Mouse (Mus musculus) forebrain, embryonic 13.5 days (tissue): Measurements from ENCODE around the gene Tnfsf11. TPM values are rescaled to one million over a fixed set of nuclear protein-coding genes. Genes with fewer than 3 reads are reported as not detected.
A peak's percentile ranks its signal among the peaks of the same experiment; 100 is the strongest.

Experiments
- ATAC-seq: fragments of 200-750 bp; cut with Nextera tagmentation; 2 replicates; pipeline ENCODE4 v1.8.0; 2017
- H3K27ac ChIP-seq: fragments of 300-500 bp; sonication (generic); 2 replicates; pipeline ENCODE4 v1.5.1; 2015; ENCODE audit warnings: inconsistent platforms, mild to moderate bottlenecking, moderate library complexity
- H3K27me3 ChIP-seq: fragments of 300-500 bp; sonication (generic); 2 replicates; pipeline ENCODE4 v1.6.1; 2015; ENCODE audit warnings: mild to moderate bottlenecking, inconsistent platforms
- H3K36me3 ChIP-seq: fragments of 300-500 bp; sonication (generic); 2 replicates; pipeline ENCODE4 v1.6.1; 2015; ENCODE audit warnings: mild to moderate bottlenecking, inconsistent platforms; ENCODE audit not compliant: poor library complexity, severe bottlenecking
- H3K4me1 ChIP-seq: fragments of 300-500 bp; sonication (generic); 2 replicates; pipeline ENCODE4 v1.6.1; 2015; ENCODE audit warnings: inconsistent platforms
- H3K4me2 ChIP-seq: fragments of 300-500 bp; sonication (generic); 2 replicates; pipeline ENCODE4 v1.6.1; 2015; ENCODE audit warnings: inconsistent platforms, mild to moderate bottlenecking, moderate library complexity
- H3K4me3 ChIP-seq: fragments of 300-500 bp; sonication (generic); 2 replicates; pipeline ENCODE4 v1.5.1; 2015; ENCODE audit warnings: mild to moderate bottlenecking, inconsistent platforms
- H3K9ac ChIP-seq: fragments of 300-500 bp; sonication (generic); 2 replicates; pipeline ENCODE4 v1.6.1; 2015; ENCODE audit warnings: mild to moderate bottlenecking, inconsistent platforms
- H3K9me3 ChIP-seq: fragments of 300-500 bp; sonication (generic); replicated peaks from 2 replicates; pipeline ENCODE4 v1.6.1; 2016; ENCODE audit warnings: inconsistent platforms
- WGBS: fragments of 180-500 bp; shearing (Covaris S2); methylation state at CpG from one replicate; pipeline ENCODE4 v1.1.7; 2015; 5-methylcytosine and 5-hydroxymethylcytosine counted together
- polyA plus RNA-seq: library from polyadenylated mRNA; unstranded; fragments of >200 nt; fragmentation: Nextera tagmentation; extraction: Ambion mirVana; gene quantifications from 2 replicates; pipeline ENCODE4 v1.2.1, GENCODE M21; 2015

Tnfsf11 gene
- polyA plus RNA-seq, 1 experiment from 2014 or later: 0.23 TPM

- Histone ChIP-seq H3K9ac (no peak overlapping the region), H3K4me1 (peaks cover 41% of the 10 kb centered on the region), H3K27ac (no peak overlapping the region), H3K9me3 (no peaks in the 10 kb centered on the region), H3K36me3 (no peaks in the 10 kb centered on the region), H3K27me3 (no peaks in the 10 kb centered on the region), H3K4me3 (no peak overlapping the region), H3K4me2 (no peak overlapping the region)
- 58% methylated on average over 11 of the region's 11 CpGs for WGBS
- ATAC-seq: no peak; the same call in 1 of the 2 replicates
Measured at GRCm38 (mm10) chr14:78282490-78282889, 25.4 kb downstream of the Tnfsf11 start.

GRCm38 (mm10) chr14:78276395-78276930 is 31.4 kb downstream of the Tnfsf11 start:
- Histone ChIP-seq H3K9me3 (no peaks in the 10 kb centered on the region), H3K27ac (no peak overlapping the region), H3K4me2 (no peak overlapping the region), H3K36me3 (no peaks in the 10 kb centered on the region), H3K9ac (no peak overlapping the region), H3K4me3 (no peak overlapping the region), H3K4me1 (no peaks in the 10 kb centered on the region), H3K27me3 (no peaks in the 10 kb centered on the region)
- ATAC-seq: no peak
- 87% methylated on average over 18 of the region's 18 CpGs for WGBS

GRCm38 (mm10) chr14:78274851-78275250 is 33.0 kb downstream of the Tnfsf11 start:
- Histone ChIP-seq H3K4me3 (no peak overlapping the region), H3K9ac (no peak overlapping the region), H3K36me3 (no peaks in the 10 kb centered on the region), H3K27me3 (no peaks in the 10 kb centered on the region), H3K9me3 (peaks cover 4% of the 10 kb centered on the region; the same call in 1 of the 2 replicates), H3K27ac (no peak overlapping the region), H3K4me1 (no peaks in the 10 kb centered on the region), H3K4me2 (no peak overlapping the region)
- no peak for ATAC-seq
- 94% methylated on average over 5 of the region's 5 CpGs for WGBS

GRCm38 (mm10) chr14:78274146-78274545 is 33.7 kb downstream of the Tnfsf11 start:
- WGBS: 88% methylated on average over 9 of the region's 9 CpGs
- Histone ChIP-seq H3K4me1 (no peaks in the 10 kb centered on the region), H3K9ac (no peak overlapping the region), H3K9me3 (peaks cover 4% of the 10 kb centered on the region; the same call in 1 of the 2 replicates), H3K36me3 (no peaks in the 10 kb centered on the region), H3K27me3 (no peaks in the 10 kb centered on the region), H3K4me3 (no peak overlapping the region), H3K27ac (no peak overlapping the region), H3K4me2 (no peak overlapping the region)
- no peak for ATAC-seq

GRCm38 (mm10) chr14:78273571-78273970 is 34.3 kb downstream of the Tnfsf11 start:
- Histone ChIP-seq H3K4me1 (no peaks in the 10 kb centered on the region), H3K27ac (no peak overlapping the region)
- WGBS: 78% methylated on average over 7 of the region's 7 CpGs

GRCm38 (mm10) chr14:78264876-78265275 is 43.0 kb downstream of the Tnfsf11 start:
- H3K9me3 ChIP-seq: no peaks in the 10 kb centered on the region
- H3K27ac ChIP-seq: no peak overlapping the region
- no peak overlapping the region for H3K4me3 ChIP-seq
- no peak for ATAC-seq
- no peak overlapping the region for H3K9ac ChIP-seq
- no peaks in the 10 kb centered on the region for H3K4me1 ChIP-seq
- H3K36me3 ChIP-seq: no peaks in the 10 kb centered on the region
- 95% methylated on average over 6 of the region's 6 CpGs for WGBS
- no peak overlapping the region for H3K4me2 ChIP-seq
- H3K27me3 ChIP-seq: no peaks in the 10 kb centered on the region

More at GRCm38 (mm10) chr14:78273571-78273970, 34.3 kb downstream of the Tnfsf11 start:
- Histone ChIP-seq H3K9ac (no peak overlapping the region), H3K9me3 (peaks cover 4% of the 10 kb centered on the region; the same call in 1 of the 2 replicates), H3K36me3 (no peaks in the 10 kb centered on the region), H3K4me3 (no peak overlapping the region), H3K4me2 (no peak overlapping the region), H3K27me3 (no peaks in the 10 kb centered on the region)
- no peak for ATAC-seq

- Histone ChIP-seq H3K27me3 (no peaks in the 10 kb centered on the region), H3K36me3 (no peaks in the 10 kb centered on the region), H3K9ac (no peak overlapping the region), H3K9me3 (no peaks in the 10 kb centered on the region), H3K4me2 (no peak overlapping the region), H3K4me3 (no peak overlapping the region), H3K27ac (no peak overlapping the region), H3K4me1 (no peaks in the 10 kb centered on the region)
- ATAC-seq: no peak
- WGBS: 89% methylated on average over 7 of the region's 7 CpGs
Measured at GRCm38 (mm10) chr14:78262596-78262995, 45.2 kb downstream of the Tnfsf11 start.

- H3K9ac ChIP-seq: no peak overlapping the region
- H3K4me1 ChIP-seq: no peaks in the 10 kb centered on the region
- 86% methylated on average over 7 of the region's 7 CpGs for WGBS
- H3K27ac ChIP-seq: no peak overlapping the region
- H3K4me3 ChIP-seq: no peak overlapping the region
- H3K27me3 ChIP-seq: no peaks in the 10 kb centered on the region
- ATAC-seq: peak; percentile 75
- H3K4me2 ChIP-seq: no peak overlapping the region
- H3K9me3 ChIP-seq: no peaks in the 10 kb centered on the region
- H3K36me3 ChIP-seq: no peaks in the 10 kb centered on the region
Measured at GRCm38 (mm10) chr14:78261246-78261645, 46.6 kb downstream of the Tnfsf11 start.

- Histone ChIP-seq H3K9ac (no peak overlapping the region), H3K27me3 (no peaks in the 10 kb centered on the region), H3K4me3 (no peak overlapping the region), H3K9me3 (no peaks in the 10 kb centered on the region), H3K4me2 (no peak overlapping the region), H3K27ac (no peak overlapping the region), H3K4me1 (no peaks in the 10 kb centered on the region), H3K36me3 (no peaks in the 10 kb centered on the region)
- ATAC-seq: no peak
- 91% methylated on average over 7 of the region's 7 CpGs for WGBS
Measured at GRCm38 (mm10) chr14:78254017-78254416, 53.8 kb downstream of the Tnfsf11 start.

GRCm38 (mm10) chr14:78246601-78247000 is 61.2 kb downstream of the Tnfsf11 start:
- no peak for ATAC-seq
- Histone ChIP-seq H3K4me2 (no peak overlapping the region), H3K27me3 (no peaks in the 10 kb centered on the region), H3K9me3 (no peaks in the 10 kb centered on the region), H3K9ac (no peak overlapping the region), H3K27ac (no peak overlapping the region), H3K4me3 (no peak overlapping the region), H3K36me3 (no peaks in the 10 kb centered on the region), H3K4me1 (no peaks in the 10 kb centered on the region)
- WGBS: 76% methylated on average over 5 of the region's 5 CpGs

GRCm38 (mm10) chr14:78244811-78245210 is 63.0 kb downstream of the Tnfsf11 start:
- no peak overlapping the region for H3K27ac ChIP-seq
- H3K4me1 ChIP-seq: no peaks in the 10 kb centered on the region
- no peak overlapping the region for H3K9ac ChIP-seq
- no peak overlapping the region for H3K4me3 ChIP-seq
- H3K9me3 ChIP-seq: no peaks in the 10 kb centered on the region
- 70% methylated on average over 4 of the region's 4 CpGs for WGBS
- no peak for ATAC-seq
- no peaks in the 10 kb centered on the region for H3K27me3 ChIP-seq
- H3K36me3 ChIP-seq: no peaks in the 10 kb centered on the region
- H3K4me2 ChIP-seq: no peak overlapping the region

- Histone ChIP-seq H3K27ac (no peak overlapping the region), H3K4me1 (peaks cover 11% of the 10 kb centered on the region; the same call in 1 of the 2 replicates), H3K9me3 (no peaks in the 10 kb centered on the region), H3K4me3 (no peak overlapping the region), H3K9ac (no peak overlapping the region), H3K27me3 (no peaks in the 10 kb centered on the region), H3K4me2 (no peak overlapping the region), H3K36me3 (no peaks in the 10 kb centered on the region)
- ATAC-seq: no peak
- WGBS: 90% methylated on average over 6 of the region's 6 CpGs
Measured at GRCm38 (mm10) chr14:78239346-78239745, 68.5 kb downstream of the Tnfsf11 start.

GRCm38 (mm10) chr14:78237238-78237637 is 70.6 kb downstream of the Tnfsf11 start:
- WGBS: 74% methylated on average over 6 of the region's 6 CpGs
- no peak overlapping the region for H3K9ac ChIP-seq
- no peak overlapping the region for H3K4me3 ChIP-seq
- no peaks in the 10 kb centered on the region for H3K9me3 ChIP-seq
- no peak for ATAC-seq
- no peaks in the 10 kb centered on the region for H3K27me3 ChIP-seq
- H3K36me3 ChIP-seq: no peaks in the 10 kb centered on the region
- no peak overlapping the region for H3K27ac ChIP-seq
- no peak overlapping the region for H3K4me2 ChIP-seq
- H3K4me1 ChIP-seq: peaks cover 11% of the 10 kb centered on the region; the same call in 1 of the 2 replicates
